Mouse (Mus musculus) embryo, embryonic 11 days (tissue): ENCODE data around the gene Slc41a1.

Experiments used
- DNase-seq: peaks from one replicate; pipeline ENCODE4 v3.0.0-alpha.2; 2015

Slc41a1 gene

GRCm38 (mm10) chr1:131890043-131890658 is 62.9 kb downstream of the Slc41a1 start:
- DNase-seq, result no peak

- DNase-seq, result no peak
Measured at GRCm38 (mm10) chr1:131891436-131891835, 64.1 kb downstream of the Slc41a1 start.
